Mouse (Mus musculus) cortical plate, adult 2 months (tissue): ENCODE results near the gene Mindy2.

Experiments used
- CTCF ChIP-seq: fragments of 200-500 bp; IDR thresholded peaks from 2 replicates; pipeline ENCODE4 v1.5.1; 2011; ENCODE audit warnings: mild to moderate bottlenecking, control low read depth, low read length; ENCODE audit not compliant: insufficient read depth; ENCODE audit errors: extremely low read depth
- POLR2A ChIP-seq: fragments of 200-500 bp; IDR thresholded peaks from 2 replicates; pipeline ENCODE4 v1.6.1; 2011; ENCODE audit warnings: mild to moderate bottlenecking, low read length, control low read depth; ENCODE audit not compliant: insufficient read depth; ENCODE audit errors: extremely low read depth

- TF ChIP-seq CTCF (no peak), POLR2A (no peak)
Observed at GRCm38 (mm10) chr9:70691772-70692693, 35.1 kb upstream of the Mindy2 start.
